Mouse (Mus musculus) lung, postnatal 14 days (tissue): ENCODE measurements around the gene Fbxw11.
A peak's percentile ranks its signal among the peaks of the same experiment; 100 is the strongest.
"Not testable (repeated sequence)": the region's sequence is repeated elsewhere in the genome, so short reads cannot be mapped to it uniquely, and the experiment has no call there.

Experiments used
- DNase-seq: peaks from one replicate; pipeline ENCODE4 v3.0.0; 2021

Gene Fbxw11

DNA sequence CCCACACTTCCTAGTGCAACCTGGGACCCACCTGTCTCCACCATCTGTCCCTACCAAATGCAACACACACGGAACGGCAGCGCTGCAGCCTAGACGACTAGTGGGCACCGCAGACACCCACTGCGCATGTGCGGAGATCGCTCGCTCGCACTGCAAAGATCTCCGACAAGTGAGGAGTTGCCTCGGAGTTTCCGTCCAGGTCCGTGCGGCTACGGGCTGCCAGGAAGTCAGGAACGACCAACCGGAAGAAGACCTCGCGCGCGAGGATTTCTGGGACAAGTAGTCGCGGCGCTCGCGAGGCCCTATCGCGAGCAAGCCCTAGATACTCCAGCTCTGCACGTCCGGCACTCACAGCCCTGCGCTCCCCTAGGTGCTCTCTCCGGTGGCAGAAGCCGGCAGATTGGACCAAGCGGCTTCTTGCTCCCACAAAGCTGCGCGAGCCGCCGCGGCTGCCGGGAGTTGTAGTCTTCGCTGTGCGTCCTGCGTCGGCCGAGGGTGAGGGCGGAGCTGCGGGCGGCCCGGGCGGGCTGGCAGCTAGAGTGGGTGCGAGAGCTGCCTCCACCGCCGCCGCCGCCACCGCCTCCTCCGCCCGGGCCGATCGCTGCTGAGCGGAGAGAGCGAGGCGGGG, at the start of gene Fbxw11:
TSS of gene Fbxw11 (plus strand) at position 476 of the 628 bp plus-strand sequence.
- DNase-seq: peak; percentile 93

DNA sequence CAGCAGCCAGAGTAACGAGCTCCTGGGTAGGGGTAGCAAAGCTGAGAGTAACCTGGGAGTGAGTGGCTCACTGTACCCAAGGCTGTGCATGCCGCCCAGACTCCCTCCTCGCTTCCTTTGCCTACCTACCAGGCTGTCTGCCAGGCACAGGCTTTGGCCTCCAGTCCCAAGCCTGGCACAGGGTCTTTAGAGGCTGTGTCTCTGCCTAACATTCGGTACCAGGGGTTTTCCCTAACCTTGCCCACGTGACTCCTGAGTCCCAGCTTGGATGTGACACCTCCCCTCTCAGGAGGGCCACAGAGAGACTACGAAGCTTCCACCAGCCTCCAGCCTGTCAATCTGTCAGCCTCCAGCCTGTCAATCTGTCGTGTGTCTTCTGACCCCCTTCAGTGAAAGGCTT, 49.4 kb upstream of the Fbxw11 start:
- no peak for DNase-seq

DNA sequence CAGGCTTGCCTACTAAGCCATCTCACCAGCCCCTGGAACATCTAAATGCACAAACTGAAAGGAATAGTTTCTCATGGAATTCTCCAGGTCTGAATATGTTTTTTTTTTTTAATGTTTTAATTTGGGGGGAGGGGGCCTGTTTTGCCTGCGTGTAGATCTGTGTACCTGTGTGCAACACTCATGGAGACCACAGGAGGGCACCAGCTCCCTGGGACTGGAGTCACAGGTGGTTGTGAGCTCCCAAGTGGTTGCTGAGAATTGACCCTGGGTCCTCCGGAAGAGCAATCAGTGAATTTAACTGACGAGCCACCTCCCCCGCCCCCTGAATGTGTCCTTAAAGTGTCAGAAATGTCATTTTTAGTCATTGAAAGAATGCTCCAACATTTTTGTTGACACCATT, 48.4 kb upstream of the Fbxw11 start:
- no peak for DNase-seq

DNA sequence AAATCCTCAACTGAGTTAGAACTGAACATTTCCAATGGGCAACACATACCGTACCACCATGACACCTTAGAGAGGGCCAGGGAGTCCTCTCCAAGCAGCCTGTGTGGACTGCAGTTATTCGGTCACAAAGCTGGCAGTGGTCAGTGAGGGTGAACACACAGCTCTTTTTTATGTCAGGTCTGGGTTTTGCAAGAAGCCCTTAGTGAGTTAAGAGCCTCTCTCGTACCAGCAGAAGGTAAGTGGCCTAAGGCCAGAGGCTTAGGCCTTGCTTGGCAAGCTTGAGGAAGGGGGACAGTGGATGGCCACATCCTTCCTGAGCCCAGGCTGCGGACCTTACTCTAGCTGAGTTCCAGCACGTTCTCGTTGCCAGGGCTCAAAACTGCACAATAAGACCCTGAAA, 42.2 kb upstream of the Fbxw11 start:
- no peak for DNase-seq

DNA sequence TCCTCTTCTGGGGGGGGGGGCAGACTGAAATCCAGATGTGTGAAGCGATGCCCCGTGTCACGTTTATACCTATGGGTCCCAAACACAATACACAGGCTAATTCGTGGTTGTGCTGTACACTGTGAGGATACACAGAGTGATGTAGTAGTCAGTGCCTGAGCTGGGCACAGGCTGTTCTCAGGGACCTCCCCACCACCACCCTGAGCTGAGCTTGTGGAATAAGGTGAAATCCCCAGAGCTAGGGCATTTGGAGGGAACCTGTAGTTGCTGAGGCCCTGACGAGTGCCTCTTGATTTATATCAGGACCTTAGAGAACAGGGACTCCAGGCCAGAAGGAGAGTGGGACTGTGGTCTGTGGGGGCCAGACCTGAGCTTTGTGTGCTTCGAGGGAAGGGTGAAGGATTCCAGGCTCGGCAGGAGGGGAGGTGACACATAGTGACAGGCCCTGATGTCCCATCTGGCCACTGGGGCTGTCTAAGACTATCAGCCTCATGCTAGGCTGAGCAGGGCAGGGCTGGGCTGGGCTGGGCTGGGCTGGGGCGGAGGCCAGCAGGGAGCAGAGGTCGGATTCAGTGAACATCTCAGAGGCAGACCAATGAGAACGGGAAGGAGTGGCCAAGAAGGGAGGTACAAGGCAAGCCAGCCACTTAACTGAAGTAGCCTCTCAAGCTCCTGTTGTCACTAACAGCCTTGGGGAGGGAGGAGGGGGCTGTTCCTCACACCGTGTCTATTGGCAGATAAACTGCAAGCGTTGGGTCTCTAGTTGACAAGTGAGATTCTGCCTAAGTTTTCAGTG, 40.8 kb upstream of the Fbxw11 start:
- DNase-seq: peak; percentile 64

DNA sequence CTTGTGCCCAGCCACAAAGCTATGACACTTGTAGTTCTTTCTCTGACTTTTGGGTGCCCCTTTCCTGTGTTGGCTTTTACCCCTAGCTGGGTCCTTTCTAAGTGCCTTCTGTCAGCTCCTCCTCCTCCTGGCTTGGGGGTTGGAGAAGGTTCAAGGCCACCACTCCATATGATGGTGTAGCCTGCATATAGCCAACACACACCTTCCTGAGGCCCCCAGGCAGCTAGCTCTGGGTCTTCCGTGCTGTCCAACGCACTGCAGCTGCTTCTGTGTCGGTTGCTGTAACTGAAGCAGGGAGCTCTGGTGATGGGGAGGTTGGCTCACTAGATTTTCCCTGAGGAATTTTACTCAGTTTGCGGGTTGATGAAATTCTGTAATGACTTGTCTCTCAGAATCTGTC, 37.9 kb upstream of the Fbxw11 start:
- no peak for DNase-seq

DNA sequence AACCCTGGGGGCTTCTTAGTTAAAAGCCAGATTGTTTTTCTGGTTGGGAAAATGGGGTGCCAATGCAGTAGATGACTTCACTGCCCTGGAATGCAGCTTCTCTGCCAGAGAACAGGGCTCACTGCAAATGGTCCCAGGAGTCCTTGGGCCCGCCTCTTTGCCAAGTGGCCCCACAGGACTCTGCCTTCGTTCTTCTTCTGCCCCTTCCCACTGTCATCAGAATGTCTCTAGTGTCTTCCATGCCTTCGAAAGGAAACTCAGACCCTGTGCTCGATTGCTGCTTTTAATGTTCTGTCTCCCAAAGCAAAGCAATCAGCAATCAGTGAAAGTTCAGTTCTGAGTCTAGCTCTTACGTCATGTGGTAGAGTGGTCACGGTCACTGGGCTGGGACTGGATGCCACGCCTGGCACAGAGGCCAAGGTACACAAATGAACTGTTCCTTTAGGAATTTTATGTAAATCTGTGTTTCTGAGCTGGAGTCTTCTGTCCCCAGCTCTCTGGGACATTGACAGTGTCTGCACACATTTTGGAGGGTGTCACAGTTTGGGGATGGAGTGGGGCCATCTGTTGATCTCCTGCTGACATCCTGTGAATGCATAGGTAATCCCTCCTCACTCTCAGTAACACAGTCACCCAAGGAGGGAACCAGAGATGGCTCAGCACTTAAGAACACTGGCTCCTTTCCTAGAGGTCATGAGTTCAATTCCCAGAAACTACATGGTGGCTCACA, 37.2 kb upstream of the Fbxw11 start:
- peak; percentile 67 for DNase-seq

DNA sequence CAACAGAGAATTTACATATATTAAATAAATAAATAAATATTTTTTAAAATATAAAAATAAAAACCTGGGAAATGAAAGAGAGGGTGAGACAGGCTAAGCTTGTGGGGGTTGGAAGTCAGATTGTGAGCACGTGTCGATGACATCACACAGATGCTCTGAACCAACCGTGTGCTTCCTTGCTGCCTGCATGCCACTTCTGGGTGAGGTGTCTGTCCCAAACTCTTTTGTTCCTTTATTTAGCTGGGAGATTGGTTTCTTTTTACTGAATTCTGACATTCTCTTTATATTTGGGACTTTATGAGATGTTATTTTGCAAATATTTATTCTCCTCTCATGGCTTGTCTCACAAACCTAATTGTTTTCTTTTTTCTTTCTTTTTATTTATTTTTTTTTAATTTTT, 36.6 kb upstream of the Fbxw11 start:
- no peak for DNase-seq

DNA sequence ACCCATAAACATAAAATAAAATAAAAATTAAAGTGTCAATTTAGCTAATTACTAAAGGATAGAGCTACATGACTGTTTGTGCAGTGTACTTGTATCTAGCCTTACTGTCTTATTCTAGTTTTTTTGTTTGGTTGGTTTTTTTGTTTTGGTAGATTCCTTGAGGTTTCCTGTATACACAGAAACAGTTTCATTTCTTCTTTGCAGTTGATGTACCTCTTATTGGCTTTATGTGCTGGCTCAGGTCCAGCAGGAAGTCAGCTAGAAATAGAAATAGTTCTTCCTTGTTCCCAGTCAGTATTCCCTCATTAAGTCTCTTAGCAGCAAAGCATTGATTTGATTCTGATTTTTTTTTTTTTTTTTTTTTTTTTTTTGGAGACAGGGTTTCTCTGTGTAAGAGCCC, 35.2 kb upstream of the Fbxw11 start:
- DNase-seq: no peak

DNA sequence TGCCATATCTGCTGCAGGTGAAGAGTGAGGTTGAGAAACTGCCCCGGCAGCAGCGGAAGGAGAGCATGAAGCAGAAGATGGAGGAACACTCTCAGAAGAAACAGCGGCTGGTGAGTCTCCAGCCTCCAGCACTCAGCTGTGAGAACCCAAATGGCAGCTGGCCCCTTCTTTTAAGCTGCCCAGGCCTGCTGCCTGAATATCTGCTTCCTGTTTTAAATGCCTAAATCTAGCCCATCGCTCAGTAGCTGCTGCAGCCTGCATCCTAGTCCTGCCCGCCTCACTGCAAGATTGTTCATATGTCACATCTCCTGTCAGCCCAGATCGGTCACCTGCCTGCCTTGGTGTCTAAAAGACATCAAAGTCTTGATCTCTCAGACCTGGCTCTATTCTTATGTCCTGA, 31.9 kb upstream of the Fbxw11 start:
- DNase-seq: no peak

DNA sequence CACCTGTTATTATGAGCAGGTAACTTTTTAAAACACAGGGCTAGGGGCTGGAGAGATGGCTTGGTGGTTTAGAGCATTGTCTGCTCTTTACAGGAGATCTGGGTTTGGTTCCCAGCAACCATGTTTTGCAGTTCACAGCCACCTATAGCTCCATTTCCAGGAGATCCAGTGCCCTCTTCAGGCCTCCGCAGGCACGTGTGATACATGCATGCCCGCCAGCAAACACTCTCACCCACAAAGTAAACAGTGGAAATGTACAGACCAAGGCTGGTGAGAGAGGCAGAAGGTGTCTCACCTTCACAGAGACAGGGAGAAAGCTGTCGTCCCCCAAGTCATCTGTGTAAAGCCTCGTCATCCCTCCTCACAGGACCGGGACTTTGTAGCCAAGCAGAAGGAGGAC, 30.2 kb upstream of the Fbxw11 start:
- no peak for DNase-seq

DNA sequence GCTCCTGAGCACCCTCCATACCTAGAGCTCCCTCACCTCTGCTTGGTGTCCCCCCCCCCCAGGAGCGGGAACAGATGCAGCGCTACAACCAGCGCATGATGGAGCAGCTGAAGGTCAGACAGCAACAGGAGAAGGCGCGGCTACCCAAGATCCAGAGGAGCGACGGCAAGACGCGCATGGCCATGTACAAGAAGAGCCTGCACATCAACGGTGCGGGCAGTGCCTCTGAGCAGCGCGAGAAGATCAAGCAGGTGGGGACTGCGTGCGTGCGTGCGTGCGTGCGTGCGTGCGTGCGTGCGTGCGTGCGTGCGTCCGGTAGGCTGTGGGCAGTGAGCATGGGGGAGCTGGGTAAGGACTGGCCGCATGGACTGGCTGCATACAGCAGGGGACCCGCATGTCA, 28.1 kb upstream of the Fbxw11 start:
- no peak for DNase-seq

DNA sequence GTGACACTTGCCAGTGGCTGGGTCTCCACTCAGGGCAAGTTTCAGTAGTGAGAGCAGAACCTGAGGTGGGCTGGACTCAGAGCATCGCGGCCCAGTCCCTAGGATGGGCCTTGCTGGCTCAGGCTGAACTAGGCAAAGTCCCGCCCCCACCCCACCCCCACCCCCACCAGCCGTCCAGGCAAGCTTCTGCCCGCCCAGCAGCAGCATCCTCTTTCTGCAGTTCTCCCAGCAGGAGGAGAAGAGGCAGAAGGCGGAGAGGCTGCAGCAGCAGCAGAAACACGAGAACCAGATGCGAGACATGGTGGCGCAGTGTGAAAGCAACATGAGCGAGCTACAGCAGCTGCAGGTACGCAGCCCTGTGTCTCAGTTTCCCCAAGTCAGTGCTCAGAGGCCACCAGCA, 27.0 kb upstream of the Fbxw11 start:
- DNase-seq: no peak

DNA sequence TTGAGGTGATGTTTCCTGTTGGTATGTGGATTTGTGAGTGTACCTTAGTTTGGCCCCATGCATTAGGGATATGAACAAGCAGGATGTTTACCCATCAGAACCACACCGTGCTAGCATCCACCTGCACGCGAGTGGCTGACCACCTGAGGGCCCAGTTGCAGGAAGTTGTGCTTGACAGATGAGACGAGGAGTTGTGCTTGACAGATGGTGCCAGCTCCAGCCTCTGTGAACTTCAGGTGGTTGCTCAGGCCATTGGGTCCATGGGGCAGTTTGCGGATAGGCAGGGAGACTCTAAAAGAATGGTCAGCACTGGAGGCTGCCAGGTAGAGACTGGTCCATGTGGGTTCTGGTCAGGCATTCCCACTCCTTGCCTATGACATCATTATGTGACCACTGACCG, 26.4 kb upstream of the Fbxw11 start:
- no peak for DNase-seq

DNA sequence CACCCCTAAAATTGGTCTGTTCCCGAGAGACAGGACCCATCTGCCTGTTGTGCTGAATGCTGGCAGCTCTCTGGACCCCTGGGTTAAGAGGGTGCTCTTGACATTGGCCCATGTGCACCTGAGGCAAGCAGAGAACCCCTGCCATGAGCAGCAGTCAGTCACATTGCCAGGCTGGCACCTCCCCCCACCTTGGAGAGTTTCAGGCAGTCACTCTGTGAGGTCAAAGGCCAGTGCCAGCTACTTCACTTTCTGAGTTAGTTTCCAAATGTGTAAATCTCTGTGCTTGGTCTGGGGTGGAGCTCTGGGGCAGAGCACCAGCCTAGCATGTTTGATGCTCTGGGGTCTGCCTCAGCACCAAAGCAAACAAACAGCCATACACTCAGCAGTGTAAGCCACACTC, 24.5 kb upstream of the Fbxw11 start:
- no peak for DNase-seq

DNA sequence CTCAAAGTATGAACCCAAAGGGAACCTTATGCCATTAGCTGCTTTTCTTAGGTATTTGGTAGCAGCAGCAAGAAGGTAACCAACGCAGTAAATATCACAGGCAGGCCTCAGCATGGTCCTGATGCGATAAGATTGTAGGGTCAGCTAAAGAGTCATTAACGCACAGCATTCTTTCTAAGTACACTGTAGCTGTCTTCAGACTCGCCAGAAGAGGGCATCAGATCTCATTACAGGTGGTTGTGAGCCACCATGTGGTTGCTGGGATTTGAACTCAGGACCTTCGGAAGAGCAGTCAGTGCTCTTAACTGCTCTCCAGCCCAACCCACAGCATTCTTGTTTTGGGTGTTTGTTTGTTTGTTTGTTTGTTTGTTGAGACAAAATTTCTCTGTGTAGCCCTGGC, 23.9 kb upstream of the Fbxw11 start:
- DNase-seq: not testable (repeated sequence)

DNA sequence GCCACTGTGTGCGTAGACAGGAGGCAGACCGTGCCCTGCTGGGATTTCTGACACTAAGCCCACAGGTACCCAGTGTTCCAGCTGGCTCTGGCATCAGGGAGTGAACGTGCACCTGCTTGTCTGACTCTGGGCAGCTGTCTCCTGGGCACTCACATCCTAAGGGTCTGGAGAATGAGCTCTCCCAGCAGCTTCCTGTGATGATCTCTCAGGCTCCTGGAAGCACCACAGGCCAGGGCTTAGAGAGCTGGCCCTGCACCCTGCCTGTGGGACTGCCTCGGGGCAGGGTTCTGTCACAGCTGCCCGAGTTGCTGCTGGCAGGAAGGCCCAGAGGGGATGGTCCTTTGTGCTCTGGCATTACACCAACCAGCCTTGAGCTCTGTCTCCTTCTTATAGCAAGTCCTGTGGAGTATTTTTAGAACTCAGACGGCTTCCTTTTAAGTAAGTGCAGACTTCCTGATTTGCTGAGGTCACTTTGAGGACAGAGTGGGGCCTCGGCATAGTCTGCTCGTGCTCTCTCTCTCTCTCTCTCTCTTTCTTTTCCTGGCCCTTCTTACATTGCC, 23.2 kb upstream of the Fbxw11 start:
- peak; percentile 54 for DNase-seq

DNA sequence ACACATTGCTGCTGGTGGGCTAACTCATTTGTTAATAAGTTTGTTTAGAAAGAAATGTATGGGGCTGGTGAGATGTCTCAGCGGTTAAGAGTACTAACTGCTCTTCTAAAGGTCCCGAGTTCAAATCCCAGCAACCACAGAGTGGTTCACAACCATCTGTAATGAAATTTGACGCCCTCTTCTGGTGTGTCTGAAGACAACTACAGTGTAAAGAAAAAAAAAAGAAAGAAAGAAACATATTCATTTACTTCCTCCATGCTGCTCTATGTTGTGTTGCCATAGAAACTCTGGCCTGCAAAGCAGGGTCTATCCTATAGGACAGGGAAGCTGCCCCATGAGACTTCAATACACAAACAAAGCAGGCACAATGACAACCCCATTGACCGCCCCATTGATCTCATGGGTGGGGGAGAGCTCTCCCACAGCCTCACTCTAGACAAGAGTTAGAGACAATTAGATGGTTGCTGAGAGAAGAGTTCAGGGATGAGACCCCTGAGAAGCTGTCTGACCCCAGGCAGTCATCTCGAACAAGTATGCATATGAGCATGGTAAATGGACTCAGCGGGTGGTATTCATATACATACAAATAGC, 22.6 kb upstream of the Fbxw11 start:
- no peak for DNase-seq

DNA sequence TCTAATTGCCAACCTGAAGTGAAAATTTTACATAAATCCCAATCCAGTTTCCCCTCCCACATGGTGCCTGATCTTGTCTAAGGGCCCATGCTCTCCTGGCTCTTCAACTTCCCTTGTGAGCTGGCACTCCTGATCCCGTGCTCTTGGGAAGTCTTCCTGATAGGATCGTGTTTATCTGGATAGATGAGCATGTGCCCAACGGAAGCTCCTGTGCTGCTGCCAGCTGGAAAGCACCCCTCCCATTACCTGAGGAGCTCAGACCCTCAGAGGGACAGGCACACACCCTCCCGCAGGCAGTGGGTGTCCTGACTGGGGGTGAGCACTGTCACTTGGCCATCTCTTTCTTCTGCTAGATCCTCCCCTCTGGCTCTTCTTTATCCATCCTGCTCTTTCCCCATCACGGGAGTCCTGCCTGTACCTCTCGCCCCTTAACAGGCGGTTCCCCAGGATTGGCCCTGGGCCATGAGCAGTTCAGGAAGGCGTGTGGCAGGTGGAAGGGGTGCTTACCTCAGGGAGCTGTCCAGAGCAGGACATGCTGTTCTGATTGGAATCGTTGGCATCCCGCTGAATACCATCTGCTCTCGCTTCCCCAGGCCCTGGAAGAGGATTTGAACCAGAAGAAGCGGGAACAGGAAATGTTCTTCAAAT, 20.6 kb upstream of the Fbxw11 start:
- DNase-seq: no peak

DNA sequence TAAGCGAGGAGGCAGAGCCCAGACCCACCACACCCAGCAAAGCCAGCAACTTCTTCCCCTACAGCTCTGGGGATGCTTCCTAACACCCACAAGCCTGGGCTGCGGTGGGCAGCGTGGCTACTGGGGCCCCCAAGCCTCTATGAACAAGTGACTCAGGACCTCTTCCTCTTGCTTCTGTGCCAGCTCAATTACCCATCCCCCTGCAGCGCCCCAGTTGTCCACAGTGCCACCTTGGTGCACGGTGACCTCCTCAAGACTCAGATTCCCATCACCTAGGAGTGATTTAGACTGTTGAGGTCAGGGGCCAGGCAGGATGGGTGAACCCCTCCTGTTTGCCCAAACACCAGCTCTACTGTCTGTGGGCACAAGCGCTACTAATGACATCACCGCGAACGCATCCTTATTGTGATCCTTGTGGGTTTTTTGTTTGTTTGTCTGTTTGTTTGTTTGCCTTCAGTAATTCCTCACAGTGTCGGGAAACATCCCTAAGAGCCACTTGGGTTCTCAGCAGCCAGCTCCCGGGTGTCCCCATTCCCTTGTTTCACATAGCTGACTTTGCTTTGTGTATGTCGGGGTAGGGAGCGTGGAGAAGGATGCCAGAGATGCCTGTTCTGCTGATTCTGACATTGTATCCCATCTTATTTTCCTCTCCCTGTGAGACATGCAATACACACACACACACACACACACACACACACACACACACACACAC, 19.9 kb upstream of the Fbxw11 start:
- DNase-seq: no peak

DNA sequence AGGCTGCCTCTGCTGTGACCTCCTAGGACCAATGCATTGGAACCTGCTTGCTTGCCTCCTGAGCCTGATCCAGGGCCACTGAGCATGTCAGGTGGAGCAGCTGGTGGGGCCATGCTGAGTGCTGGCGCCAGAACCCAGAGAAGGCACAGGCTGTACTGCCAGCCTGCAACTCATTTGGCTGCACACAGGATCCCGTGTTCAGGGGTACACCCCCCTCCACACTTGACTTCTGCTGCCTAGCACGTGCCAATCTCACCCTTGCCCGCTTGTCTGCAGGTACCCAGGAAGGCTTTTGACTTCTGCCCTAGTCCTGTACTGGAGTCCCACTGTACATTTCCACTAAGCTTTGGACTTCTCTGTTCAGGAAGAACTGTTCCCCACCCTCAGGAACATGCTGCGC, 19.3 kb upstream of the Fbxw11 start:
- DNase-seq: no peak

DNA sequence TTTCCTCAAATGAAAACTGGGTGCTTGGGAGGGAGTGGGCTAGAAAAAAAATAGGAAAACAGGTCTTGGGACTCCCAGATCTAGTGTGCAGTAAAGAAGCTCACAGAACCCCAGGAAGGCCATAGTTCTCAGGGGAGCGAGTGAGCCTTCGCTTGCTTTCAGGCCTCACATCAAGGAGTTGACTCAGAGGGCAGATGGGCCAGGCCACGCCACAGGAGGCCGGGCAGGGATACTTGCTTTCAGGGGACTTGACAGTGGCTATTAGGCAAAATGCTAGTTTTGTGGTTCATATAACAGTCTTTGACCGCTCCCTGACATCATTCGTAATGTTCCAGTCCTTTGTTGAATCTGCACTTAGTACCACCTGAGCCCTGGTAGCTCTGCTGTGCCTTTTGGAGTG, 18.6 kb upstream of the Fbxw11 start:
- DNase-seq: no peak
